Mouse (Mus musculus) lung, adult 2 months (tissue): ENCODE data around the gene Nudt4.

Experiments used
- CTCF ChIP-seq: fragments of 200-500 bp; IDR thresholded peaks from 2 replicates; pipeline ENCODE4 v1.5.1; 2011; ENCODE audit warnings: mild to moderate bottlenecking, low read length, control low read depth; ENCODE audit not compliant: insufficient read depth
- POLR2A ChIP-seq: fragments of 200-500 bp; IDR thresholded peaks from 2 replicates; pipeline ENCODE4 v1.6.1; 2011; ENCODE audit warnings: low read depth, mild to moderate bottlenecking, control low read depth, low read length, borderline replicate concordance; ENCODE audit errors: extremely low read depth

DNA sequence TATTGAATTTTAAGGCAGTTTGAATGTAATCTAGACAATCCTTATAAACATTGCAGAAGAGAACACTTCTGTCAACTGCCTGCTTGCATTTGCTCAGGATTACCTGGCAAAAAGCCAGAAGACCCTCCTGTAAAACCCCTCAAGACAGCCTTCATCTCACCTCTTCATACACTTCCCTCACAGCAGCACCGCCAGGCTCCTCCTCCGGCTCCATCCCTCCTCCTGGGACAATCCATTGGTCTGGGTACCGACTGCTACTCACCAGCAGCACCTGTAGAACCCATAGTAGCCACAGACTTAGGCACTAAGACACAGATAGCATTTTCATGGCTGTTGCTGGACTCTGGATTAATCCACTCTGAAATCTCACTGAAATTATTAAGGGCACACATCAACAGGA is 11.6 kb downstream of the Nudt4 start:
- no peak for TF ChIP-seq CTCF
- TF ChIP-seq POLR2A: no peak
